Mouse (Mus musculus) ovary, adult 10 weeks (tissue): ENCODE data around the gene Tbp. TPM values are rescaled to one million over a fixed set of nuclear protein-coding genes. Genes with fewer than 3 reads are reported as not detected.

Source experiments
- polyA plus RNA-seq: library from polyadenylated mRNA; stranded (reverse); fragments of 350-450 nt; fragmentation: Illumina TruSeq; extraction: RNeasy Lipid Tissue Mini Kit (QIAGEN cat#74804); gene quantifications from one replicate; pipeline ENCODE4 v1.2.3, GENCODE M21; 2014

The Tbp gene
- polyA plus RNA-seq: 87.6 TPM

GRCm38 (mm10) chr17:15499656-15500394 lies at the start of gene Tbp, which contains the start of gene Psmb1:
Gene Tbp, plus strand, starts transcription at chr17:15499888.
Gene Psmb1, minus strand, starts transcription at chr17:15499751.

GRCm38 (mm10) chr17:15526986-15527810 lies 27.5 kb downstream of the Tbp start, which contains the start of gene Pdcd2:
Gene Pdcd2, minus strand, starts transcription at chr17:15527301.

GRCm38 (mm10) chr17:15564014-15564927 lies 64.6 kb downstream of the Tbp start, which contains the start of gene Prdm9:
Gene Prdm9, minus strand, starts transcription at chr17:15564354.

Other genes with a start within 250 kb of the Tbp start
- 2.1 TPM for gene Dll1, start 123.0 kb upstream of the Tbp start, polyA plus RNA-seq
- gene Fam120b, start 103.7 kb upstream of the Tbp start, polyA plus RNA-seq: 29.8 TPM
- gene Psmb1, start 137 bp upstream of the Tbp start, polyA plus RNA-seq: 166 TPM
- gene Pdcd2, start 27.4 kb downstream of the Tbp start, polyA plus RNA-seq: 75.0 TPM
- 3.5 TPM for gene Prdm9, start 64.5 kb downstream of the Tbp start, polyA plus RNA-seq
- gene Chd1, start 205.1 kb downstream of the Tbp start, polyA plus RNA-seq: 64.7 TPM